Mouse (Mus musculus): ENCODE data around the gene Cdh26. TPM values are rescaled to one million over a fixed set of nuclear protein-coding genes. Genes with fewer than 3 reads are reported as not detected.

Cdh26 gene
- polyA plus RNA-seq, 1 experiment from 2014 or later = 0.71 TPM

DNA sequence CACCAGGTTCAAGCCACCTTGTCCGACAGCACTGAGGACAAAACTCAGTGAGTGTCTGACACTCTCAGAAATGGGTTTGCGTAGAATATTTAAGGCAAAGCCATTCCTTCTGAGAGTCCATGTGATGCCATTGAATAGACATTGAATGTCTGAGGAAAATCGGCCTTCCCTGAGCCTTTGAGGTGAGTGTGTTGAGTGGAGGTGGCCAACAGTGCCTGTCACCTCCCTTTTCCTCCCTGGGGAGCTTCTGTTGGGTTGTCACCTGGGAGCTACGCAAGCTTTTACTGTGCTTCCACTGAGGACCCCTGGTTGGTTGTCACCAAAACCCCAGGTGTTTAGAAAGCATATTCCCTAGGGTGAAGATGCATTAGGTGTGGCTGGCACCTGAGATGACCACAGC is 1.7 kb upstream of the Cdh26 start:
- Histone ChIP-seq H3K4me1 (ENCODE audit: control insufficient read depth, insufficient read depth, low read length) (peaks cover 10% of the 10 kb centered on the region), H3K9ac (ENCODE audit: low read depth, low read length) (no peak overlapping the region), H3K27ac (ENCODE audit: low read length) (no peak overlapping the region), H3K27me3 (replicated peaks; ENCODE audit: control insufficient read depth, insufficient read depth, low read length) (no peaks in the 10 kb centered on the region), H3K9me3 (ENCODE audit: control insufficient read depth, low read length) (no peaks in the 10 kb centered on the region), H3K4me3 (ENCODE audit: low read length) (no peak overlapping the region), H3K4me2 (ENCODE audit: low read depth, low read length) (no peak overlapping the region), H3K36me3 (ENCODE audit: control insufficient read depth, insufficient read depth, low read length) (no peaks in the 10 kb centered on the region)
- 84% methylated on average over 4 of the region's 4 CpGs for WGBS
- ATAC-seq = no peak

GRCm38 (mm10) chr2:178429426-178429825 is 905 bp upstream of the Cdh26 start:
- Histone ChIP-seq H3K4me2 (ENCODE audit: low read depth, low read length) (peak overlapping the region; percentile 40), H3K27me3 (replicated peaks; ENCODE audit: control insufficient read depth, insufficient read depth, low read length) (no peaks in the 10 kb centered on the region), H3K9ac (ENCODE audit: low read depth, low read length) (0 out of 2 replicates have a peak overlapping the region, but pooled peaks have one; percentile 33), H3K36me3 (ENCODE audit: control insufficient read depth, insufficient read depth, low read length) (no peaks in the 10 kb centered on the region), H3K4me3 (ENCODE audit: low read length) (0 out of 2 replicates have a peak overlapping the region, but pooled peaks have one; percentile 12), H3K9me3 (ENCODE audit: control insufficient read depth, low read length) (no peaks in the 10 kb centered on the region), H3K4me1 (ENCODE audit: control insufficient read depth, insufficient read depth, low read length) (peaks cover 10% of the 10 kb centered on the region), H3K27ac (ENCODE audit: low read length) (peak overlapping the region; percentile 72)
- WGBS = 55% methylated on average over 6 of the region's 6 CpGs
- peak; percentile 50 for ATAC-seq

DNA sequence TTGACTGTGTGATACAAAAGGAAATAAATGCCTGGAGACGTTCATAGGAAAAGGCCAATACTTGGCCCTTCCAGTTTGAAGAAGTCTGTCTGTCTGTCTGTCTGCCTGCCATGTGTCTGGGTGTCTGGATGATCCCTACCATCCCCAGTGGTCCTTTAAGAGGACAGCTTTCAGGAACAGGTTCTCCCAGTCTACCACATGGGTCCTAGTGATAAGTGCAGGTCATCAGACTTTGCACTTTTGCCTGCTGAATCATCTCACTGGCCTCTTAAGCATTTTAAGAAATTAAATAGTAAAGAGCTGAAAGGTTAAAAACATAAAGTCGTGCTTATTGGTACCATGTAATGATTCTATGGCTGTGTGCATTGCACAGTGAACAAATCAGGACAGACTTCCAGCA is 3.2 kb downstream of the Cdh26 start:
- WGBS = 58% methylated on average over 2 of the region's 2 CpGs
- ATAC-seq = peak; percentile 86

GRCm38 (mm10) chr2:178433903-178434302 is 3.6 kb downstream of the Cdh26 start:
- H3K27ac ChIP-seq (ENCODE audit: low read length) = peak overlapping the region; percentile 29; the same call in 1 of the 2 replicates
- no peak overlapping the region for H3K4me3 ChIP-seq (ENCODE audit: low read length)
- H3K27me3 ChIP-seq (replicated peaks; ENCODE audit: control insufficient read depth, insufficient read depth, low read length) = no peaks in the 10 kb centered on the region
- WGBS = 66% methylated on average over 2 of the region's 2 CpGs
- H3K9me3 ChIP-seq (ENCODE audit: control insufficient read depth, low read length) = no peaks in the 10 kb centered on the region
- peak; percentile 47 for ATAC-seq
- H3K9ac ChIP-seq (ENCODE audit: low read depth, low read length) = no peak overlapping the region
- no peak overlapping the region for H3K4me2 ChIP-seq (ENCODE audit: low read depth, low read length)
- peaks cover 7% of the 10 kb centered on the region; the same call in 1 of the 2 replicates for H3K4me1 ChIP-seq (ENCODE audit: control insufficient read depth, insufficient read depth, low read length)
- H3K36me3 ChIP-seq (ENCODE audit: control insufficient read depth, insufficient read depth, low read length) = no peaks in the 10 kb centered on the region

More for the DNA sequence above, 3.2 kb downstream of the Cdh26 start:
- Histone ChIP-seq H3K27ac (ENCODE audit: low read length) (peak overlapping the region; percentile 29; the same call in 1 of the 2 replicates), H3K9me3 (ENCODE audit: control insufficient read depth, low read length) (no peaks in the 10 kb centered on the region), H3K4me1 (ENCODE audit: control insufficient read depth, insufficient read depth, low read length) (peaks cover 7% of the 10 kb centered on the region; the same call in 1 of the 2 replicates), H3K27me3 (replicated peaks; ENCODE audit: control insufficient read depth, insufficient read depth, low read length) (no peaks in the 10 kb centered on the region), H3K4me3 (ENCODE audit: low read length) (no peak overlapping the region), H3K9ac (ENCODE audit: low read depth, low read length) (no peak overlapping the region), H3K36me3 (ENCODE audit: control insufficient read depth, insufficient read depth, low read length) (no peaks in the 10 kb centered on the region), H3K4me2 (ENCODE audit: low read depth, low read length) (no peak overlapping the region)

DNA sequence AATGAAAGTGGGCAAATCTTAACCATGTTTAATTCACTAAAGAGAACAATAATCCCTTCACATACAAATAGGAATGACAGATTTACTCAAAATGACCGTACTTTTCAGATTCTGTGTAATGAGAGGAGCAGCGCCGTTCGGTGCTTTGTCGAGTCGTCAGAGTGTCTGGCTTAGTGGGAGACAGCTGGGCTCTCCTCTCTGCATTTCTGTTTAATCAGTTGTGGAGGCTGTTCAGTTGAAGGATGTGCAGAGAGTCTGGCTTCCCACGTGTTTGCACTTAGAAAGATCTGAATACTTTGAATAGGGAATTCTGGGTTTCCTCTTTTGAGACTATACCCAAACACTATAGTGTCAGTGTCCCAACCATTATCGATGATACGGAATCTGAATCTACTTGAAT is 7.0 kb downstream of the Cdh26 start:
- Histone ChIP-seq H3K9me3 (ENCODE audit: control insufficient read depth, low read length) (no peaks in the 10 kb centered on the region), H3K27me3 (replicated peaks; ENCODE audit: control insufficient read depth, insufficient read depth, low read length) (no peaks in the 10 kb centered on the region), H3K4me2 (ENCODE audit: low read depth, low read length) (no peak overlapping the region), H3K4me3 (ENCODE audit: low read length) (no peak overlapping the region), H3K27ac (ENCODE audit: low read length) (no peak overlapping the region), H3K36me3 (ENCODE audit: control insufficient read depth, insufficient read depth, low read length) (no peaks in the 10 kb centered on the region), H3K9ac (ENCODE audit: low read depth, low read length) (no peak overlapping the region), H3K4me1 (ENCODE audit: control insufficient read depth, insufficient read depth, low read length) (no peaks in the 10 kb centered on the region)
- 52% methylated on average over 9 of the region's 9 CpGs for WGBS
- ATAC-seq = no peak

GRCm38 (mm10) chr2:178449386-178449785 is 19.1 kb downstream of the Cdh26 start:
- 86% methylated on average over 4 of the region's 4 CpGs for WGBS
- no peak overlapping the region for H3K27ac ChIP-seq (ENCODE audit: low read length)
- no peak for ATAC-seq

GRCm38 (mm10) chr2:178450236-178450635 is 19.9 kb downstream of the Cdh26 start:
- Histone ChIP-seq H3K9me3 (ENCODE audit: control insufficient read depth, low read length) (no peaks in the 10 kb centered on the region), H3K9ac (ENCODE audit: low read depth, low read length) (no peak overlapping the region), H3K4me2 (ENCODE audit: low read depth, low read length) (no peak overlapping the region), H3K27me3 (replicated peaks; ENCODE audit: control insufficient read depth, insufficient read depth, low read length) (no peaks in the 10 kb centered on the region), H3K36me3 (ENCODE audit: control insufficient read depth, insufficient read depth, low read length) (no peaks in the 10 kb centered on the region), H3K4me1 (ENCODE audit: control insufficient read depth, insufficient read depth, low read length) (no peaks in the 10 kb centered on the region), H3K4me3 (ENCODE audit: low read length) (no peak overlapping the region), H3K27ac (ENCODE audit: low read length) (no peak overlapping the region)
- WGBS = 27% methylated on average over 2 of the region's 2 CpGs
- no peak for ATAC-seq

More at GRCm38 (mm10) chr2:178449386-178449785, 19.1 kb downstream of the Cdh26 start:
- Histone ChIP-seq H3K36me3 (ENCODE audit: control insufficient read depth, insufficient read depth, low read length) (no peaks in the 10 kb centered on the region), H3K9me3 (ENCODE audit: control insufficient read depth, low read length) (no peaks in the 10 kb centered on the region), H3K27me3 (replicated peaks; ENCODE audit: control insufficient read depth, insufficient read depth, low read length) (no peaks in the 10 kb centered on the region), H3K9ac (ENCODE audit: low read depth, low read length) (no peak overlapping the region), H3K4me3 (ENCODE audit: low read length) (no peak overlapping the region), H3K4me2 (ENCODE audit: low read depth, low read length) (no peak overlapping the region), H3K4me1 (ENCODE audit: control insufficient read depth, insufficient read depth, low read length) (no peaks in the 10 kb centered on the region)

DNA sequence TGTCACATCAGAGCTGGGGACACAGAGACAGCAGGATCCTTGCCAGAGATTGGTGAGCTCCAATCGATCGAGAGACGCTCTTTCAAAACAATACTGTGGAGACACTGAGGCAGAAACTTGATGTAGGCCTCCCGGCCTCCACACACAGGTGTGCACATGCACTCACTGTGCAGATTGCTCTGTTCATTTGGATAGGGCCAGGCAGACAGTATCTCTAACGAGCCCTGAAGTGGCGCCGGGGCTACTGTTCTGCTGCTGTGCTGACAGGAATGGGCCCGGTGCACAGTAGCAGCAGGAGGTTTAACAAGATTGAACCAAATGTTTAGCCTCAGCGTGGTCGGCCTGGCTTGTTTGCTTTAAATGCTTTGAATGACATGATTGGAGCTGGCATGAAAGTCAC is 20.6 kb downstream of the Cdh26 start:
- Histone ChIP-seq H3K9me3 (ENCODE audit: control insufficient read depth, low read length) (no peaks in the 10 kb centered on the region), H3K27me3 (replicated peaks; ENCODE audit: control insufficient read depth, insufficient read depth, low read length) (no peaks in the 10 kb centered on the region), H3K4me2 (ENCODE audit: low read depth, low read length) (no peak overlapping the region), H3K27ac (ENCODE audit: low read length) (no peak overlapping the region), H3K4me1 (ENCODE audit: control insufficient read depth, insufficient read depth, low read length) (no peaks in the 10 kb centered on the region), H3K36me3 (ENCODE audit: control insufficient read depth, insufficient read depth, low read length) (no peaks in the 10 kb centered on the region), H3K9ac (ENCODE audit: low read depth, low read length) (no peak overlapping the region), H3K4me3 (ENCODE audit: low read length) (no peak overlapping the region)
- 75% methylated on average over 10 of the region's 10 CpGs for WGBS
- no peak for ATAC-seq

DNA sequence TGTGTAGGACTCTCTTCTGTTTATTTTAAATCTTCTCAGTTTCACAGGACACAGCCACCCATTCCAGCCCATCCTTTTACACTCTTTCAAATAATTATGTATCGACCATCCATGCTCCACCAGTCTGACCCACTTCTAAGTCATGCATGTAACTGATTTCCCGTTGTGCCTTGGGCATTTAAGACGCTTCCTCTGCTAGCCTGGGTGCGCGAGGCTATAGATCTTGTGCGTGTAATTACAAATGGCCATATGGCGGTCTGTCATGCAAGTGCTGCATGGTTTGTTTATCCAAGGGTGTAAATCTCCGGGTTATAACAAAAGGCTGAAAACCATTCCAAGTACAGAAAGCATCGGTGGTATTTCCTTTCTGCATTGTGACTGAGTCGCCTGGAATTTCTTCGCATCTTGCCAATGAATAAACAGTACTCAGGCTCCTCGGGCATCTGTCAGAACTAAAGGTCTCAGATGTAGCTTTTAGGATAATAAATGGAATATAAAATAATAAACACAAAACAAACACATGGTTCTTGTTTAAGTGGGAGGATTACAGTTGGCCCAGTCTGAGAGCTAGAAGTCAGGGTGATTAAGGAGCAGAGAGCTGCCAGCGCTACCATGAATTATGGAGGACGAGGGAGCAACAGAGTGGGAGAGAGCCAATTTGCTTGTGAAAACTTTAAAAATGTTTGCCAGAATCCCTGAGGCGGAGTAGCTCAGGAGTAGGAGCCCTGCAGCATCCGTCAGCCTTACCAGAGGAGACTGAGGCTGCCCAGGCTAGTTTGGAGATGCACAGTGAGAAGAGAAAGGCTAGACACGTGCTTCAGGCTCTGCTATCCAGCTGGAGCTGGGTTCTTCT is 24.6 kb downstream of the Cdh26 start:
- Histone ChIP-seq H3K4me1 (ENCODE audit: control insufficient read depth, insufficient read depth, low read length) (peaks cover 4% of the 10 kb centered on the region; the same call in 1 of the 2 replicates), H3K9me3 (ENCODE audit: control insufficient read depth, low read length) (no peaks in the 10 kb centered on the region), H3K27me3 (replicated peaks; ENCODE audit: control insufficient read depth, insufficient read depth, low read length) (no peaks in the 10 kb centered on the region), H3K4me3 (ENCODE audit: low read length) (no peak overlapping the region), H3K9ac (ENCODE audit: low read depth, low read length) (no peak overlapping the region), H3K36me3 (ENCODE audit: control insufficient read depth, insufficient read depth, low read length) (no peaks in the 10 kb centered on the region), H3K4me2 (ENCODE audit: low read depth, low read length) (no peak overlapping the region), H3K27ac (ENCODE audit: low read length) (peak overlapping the region; percentile 58)
- WGBS = 27% methylated on average over 17 of the region's 17 CpGs
- ATAC-seq = peak; percentile 80
